Mouse (Mus musculus) liver, postnatal 0 days (tissue): ENCODE measurements around the gene AL731706.1.

Experiments used
- CTCF ChIP-seq: sonication (generic); IDR thresholded peaks from 2 replicates; pipeline ENCODE4 v1.5.1; 2016; ENCODE audit warnings: antibody characterized with exemption, low read depth
- EP300 ChIP-seq: IDR thresholded peaks from 2 replicates; pipeline ENCODE4 v1.6.1; 2016; ENCODE audit warnings: antibody characterized with exemption, low read depth, mild to moderate bottlenecking

- TF ChIP-seq CTCF (no peak), EP300 (no peak)
These were observed 3.3 kb upstream of the AL731706.1 start for GRCm38 (mm10) chr2:136894494-136894893.
